Mouse (Mus musculus) stomach, embryonic 14.5 days (tissue): Measurements from ENCODE around the gene Tulp3. TPM values are rescaled to one million over a fixed set of nuclear protein-coding genes. Genes with fewer than 3 reads are reported as not detected.
"Not testable (repeated sequence)": the region's sequence is repeated elsewhere in the genome, so short reads cannot be mapped to it uniquely, and the experiment has no call there.

Experiments used
- ATAC-seq: fragments of 200-750 bp; cut with Nextera tagmentation; 2 replicates; pipeline ENCODE4 v1.8.0; 2017; ENCODE audit warnings: low read depth, moderate TSS enrichment; ENCODE audit not compliant: insufficient number of reproducible peaks, insufficient read depth, low FRiP score
- H3K27ac ChIP-seq: fragments of 300-500 bp; sonication (generic); 2 replicates; pipeline ENCODE4 v1.5.1; 2014; ENCODE audit warnings: mild to moderate bottlenecking, low read length, moderate library complexity, mixed read lengths
- H3K27me3 ChIP-seq: fragments of 300-500 bp; sonication (generic); 2 replicates; pipeline ENCODE4 v1.6.1; 2014; ENCODE audit warnings: low read length, control low read depth, mixed read lengths; ENCODE audit not compliant: control insufficient read depth, insufficient read depth
- H3K36me3 ChIP-seq: fragments of 300-500 bp; sonication (generic); 2 replicates; pipeline ENCODE4 v1.6.1; 2014; ENCODE audit warnings: mild to moderate bottlenecking, control low read depth, low read length, moderate library complexity, mixed read lengths; ENCODE audit not compliant: control insufficient read depth, insufficient read depth
- H3K4me1 ChIP-seq: fragments of 300-500 bp; sonication (generic); 2 replicates; pipeline ENCODE4 v1.6.1; 2014; ENCODE audit warnings: low read length, control low read depth, mixed read lengths; ENCODE audit not compliant: control insufficient read depth, insufficient read depth
- H3K4me2 ChIP-seq: fragments of 300-500 bp; sonication (generic); replicated peaks from 2 replicates; pipeline ENCODE4 v1.6.1; 2014; ENCODE audit warnings: low read depth, low read length, control low read depth
- H3K4me3 ChIP-seq: fragments of 300-500 bp; sonication (generic); 2 replicates; pipeline ENCODE4 v1.5.1; 2014; ENCODE audit warnings: low read depth, low read length, control low read depth
- H3K9ac ChIP-seq: fragments of 300-500 bp; sonication (generic); replicated peaks from 2 replicates; pipeline ENCODE4 v1.6.1; 2014; ENCODE audit warnings: low read depth, mild to moderate bottlenecking, control low read depth, low read length, moderate library complexity, mixed read lengths
- H3K9me3 ChIP-seq: fragments of 300-500 bp; sonication (generic); 2 replicates; pipeline ENCODE4 v1.6.1; 2016; ENCODE audit warnings: low read depth, low read length, control low read depth; ENCODE audit not compliant: control insufficient read depth
- WGBS: fragments of 180-500 bp; shearing (Covaris S2); extraction: QIAGEN DNeasy Blood & Tissue Kit; methylation state at CpG from one replicate; pipeline ENCODE4 v1.1.7; 2014; 5-methylcytosine and 5-hydroxymethylcytosine counted together
- polyA plus RNA-seq: library from polyadenylated mRNA; unstranded; fragments of >200 nt; fragmentation: Nextera tagmentation; extraction: Ambion mirVana; gene quantifications from 2 replicates; pipeline ENCODE4 v1.2.1, GENCODE M21; 2014

The Tulp3 gene
- polyA plus RNA-seq, 1 experiment from 2014 or later = 21.7 TPM

GRCm38 (mm10) chr6:128314796-128315195 lies 40.9 kb downstream of the Tulp3 start:
- H3K9ac ChIP-seq = no peak overlapping the region
- H3K9me3 ChIP-seq = no peaks in the 10 kb centered on the region
- H3K4me1 ChIP-seq = no peaks in the 10 kb centered on the region
- no peak overlapping the region for H3K27ac ChIP-seq
- ATAC-seq = no peak
- no peak overlapping the region for H3K4me3 ChIP-seq
- no peak overlapping the region for H3K4me2 ChIP-seq
- no peaks in the 10 kb centered on the region for H3K27me3 ChIP-seq
- no peaks in the 10 kb centered on the region for H3K36me3 ChIP-seq
- WGBS = 87% methylated on average over 6 of the region's 6 CpGs

DNA sequence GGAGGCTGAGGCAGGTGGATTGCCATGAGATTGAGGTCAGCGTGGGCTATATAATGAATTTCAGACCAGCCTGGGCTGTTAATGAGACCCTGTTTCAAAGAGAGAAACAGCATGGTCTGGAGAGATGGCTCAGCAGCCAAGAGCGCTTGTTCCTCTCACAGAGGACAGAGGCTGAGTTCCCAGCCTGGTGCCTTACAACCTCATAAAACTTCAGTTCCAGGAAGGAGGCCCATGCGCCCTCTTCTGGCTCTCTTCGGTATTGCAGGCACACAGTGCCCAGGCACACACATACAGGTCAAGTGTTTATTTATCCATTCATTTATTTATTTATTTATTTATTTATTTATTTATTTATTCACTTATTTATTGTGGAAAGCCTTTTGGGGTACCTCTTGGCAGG lies 47.3 kb downstream of the Tulp3 start:
- ATAC-seq = peak; percentile 76; the same call in 1 of the 2 replicates
- Histone ChIP-seq H3K9me3 (no peaks in the 10 kb centered on the region), H3K27ac (no peak overlapping the region), H3K27me3 (no peaks in the 10 kb centered on the region), H3K9ac (no peak overlapping the region), H3K4me1 (no peaks in the 10 kb centered on the region), H3K36me3 (no peaks in the 10 kb centered on the region), H3K4me2 (no peak overlapping the region), H3K4me3 (no peak overlapping the region)
- 30% methylated on average over 4 of the region's 4 CpGs for WGBS

DNA sequence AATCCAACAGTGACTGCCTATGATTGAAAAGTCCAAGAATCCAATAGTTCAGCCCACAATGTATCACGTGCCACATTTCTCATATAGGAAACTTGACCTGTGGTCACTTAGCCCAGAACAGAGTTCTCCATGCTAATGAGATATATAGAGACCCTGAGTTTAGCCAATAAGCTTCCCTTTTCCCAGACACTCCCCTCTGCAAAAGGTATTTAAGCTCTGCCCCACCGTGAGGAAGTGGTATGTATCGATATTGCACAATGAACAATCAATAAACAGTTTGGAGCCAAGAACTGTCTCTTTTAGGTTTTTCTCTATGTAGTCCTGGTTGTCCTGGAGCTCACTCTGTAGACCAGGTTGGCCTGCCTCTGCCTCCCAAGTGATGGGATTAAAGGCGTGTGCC lies 50.9 kb downstream of the Tulp3 start:
- Histone ChIP-seq H3K4me2 (no peak overlapping the region), H3K27ac (no peak overlapping the region), H3K9me3 (no peaks in the 10 kb centered on the region), H3K4me3 (no peak overlapping the region), H3K9ac (no peak overlapping the region), H3K36me3 (no peaks in the 10 kb centered on the region), H3K27me3 (no peaks in the 10 kb centered on the region), H3K4me1 (0 out of 2 replicates have a peak, but pooled peaks cover 2% of the 10 kb centered on the region)
- ATAC-seq = no peak
- 74% methylated on average over 4 of the region's 4 CpGs for WGBS

DNA sequence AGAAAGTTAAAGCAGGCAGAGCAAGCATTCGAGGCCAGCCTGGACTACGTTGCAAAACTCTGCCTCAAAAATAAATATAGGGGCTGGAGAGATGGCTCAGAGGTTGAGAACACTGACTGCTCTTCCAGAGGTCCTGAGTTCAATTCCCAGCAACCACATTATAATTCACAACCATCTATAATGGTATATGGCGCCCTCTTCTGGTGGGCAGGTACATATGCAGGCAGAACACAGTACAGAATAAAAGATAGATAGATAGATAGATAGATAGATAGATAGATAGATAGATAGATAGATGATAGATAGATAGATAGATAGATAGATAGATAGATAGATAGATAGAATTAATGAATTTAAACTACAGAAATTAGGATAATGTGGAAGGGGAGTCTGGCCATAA lies 53.0 kb downstream of the Tulp3 start:
- ATAC-seq, H3K27me3 ChIP-seq, H3K36me3 ChIP-seq, H3K4me2 ChIP-seq, H3K4me1 ChIP-seq, H3K9ac ChIP-seq, H3K4me3 ChIP-seq, H3K9me3 ChIP-seq, H3K27ac ChIP-seq: not testable (repeated sequence)
- 76% methylated on average over 3 of the region's 3 CpGs for WGBS

GRCm38 (mm10) chr6:128301891-128302290 lies 53.8 kb downstream of the Tulp3 start:
- Histone ChIP-seq H3K4me2 (no peak overlapping the region), H3K27ac (no peak overlapping the region), H3K9ac (no peak overlapping the region), H3K9me3 (no peaks in the 10 kb centered on the region), H3K36me3 (no peaks in the 10 kb centered on the region), H3K4me1 (0 out of 2 replicates have a peak, but pooled peaks cover 4% of the 10 kb centered on the region), H3K4me3 (no peak overlapping the region), H3K27me3 (no peaks in the 10 kb centered on the region)
- no peak for ATAC-seq
- WGBS = 80% methylated on average over 3 of the region's 3 CpGs

DNA sequence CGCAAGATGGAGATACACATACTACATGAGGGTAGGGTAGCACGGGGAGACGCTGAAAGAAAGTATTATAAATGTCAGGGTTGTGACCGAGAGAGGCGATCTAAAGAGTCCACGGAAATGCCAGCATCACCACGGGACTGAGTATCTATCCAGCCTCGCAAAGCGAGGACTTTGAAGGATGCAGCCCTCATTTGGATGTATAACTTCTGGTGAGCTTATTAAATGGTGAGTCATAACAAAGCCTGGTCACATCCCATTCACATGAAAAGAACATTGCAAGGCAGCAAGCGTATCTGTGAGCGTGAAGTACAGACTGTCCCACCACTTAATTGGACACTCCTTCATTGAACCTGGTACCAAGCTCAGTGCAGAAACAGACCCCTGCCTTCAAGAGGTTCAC lies 54.2 kb downstream of the Tulp3 start:
- ATAC-seq = no peak
- Histone ChIP-seq H3K4me3 (peak overlapping the region; percentile 63; the same call in 1 of the 2 replicates), H3K27ac (no peak overlapping the region), H3K36me3 (no peaks in the 10 kb centered on the region), H3K4me1 (peaks cover 8% of the 10 kb centered on the region; the same call in 1 of the 2 replicates), H3K27me3 (no peaks in the 10 kb centered on the region), H3K9me3 (no peaks in the 10 kb centered on the region), H3K4me2 (peak overlapping the region; percentile 100), H3K9ac (0 out of 2 replicates have a peak overlapping the region, but pooled peaks have one; percentile 42)
- 38% methylated on average over 11 of the region's 11 CpGs for WGBS

- Histone ChIP-seq H3K4me3 (peak within 1 kb of the TSS; percentile 63), H3K27ac (peak within 1 kb of the TSS; percentile 10; the same call in 1 of the 2 replicates), H3K4me1 (peaks cover 12% of the 10 kb centered on the region; the same call in 1 of the 2 replicates), H3K4me2 (peak within 1 kb of the TSS; percentile 100), H3K9me3 (no peaks in the 10 kb centered on the region), H3K9ac (peak within 1 kb of the TSS; percentile 42), H3K36me3 (no peaks in the 10 kb centered on the region), H3K27me3 (no peaks in the 10 kb centered on the region)
- under 1% methylated on average over 79 of the region's 81 CpGs for WGBS
- ATAC-seq = peak; percentile 86
Measured at GRCm38 (mm10) chr6:128300134-128301001, 55.3 kb downstream of the Tulp3 start, which contains the start of gene Tead4. Gene Tead4 (minus strand): TSS chr6:128300823.

GRCm38 (mm10) chr6:128299292-128300133 lies 56.1 kb downstream of the Tulp3 start:
- Histone ChIP-seq H3K4me2 (peak overlapping the region; percentile 100), H3K9me3 (no peaks in the 10 kb centered on the region), H3K27ac (no peak overlapping the region), H3K36me3 (no peaks in the 10 kb centered on the region), H3K4me1 (peaks cover 12% of the 10 kb centered on the region; the same call in 1 of the 2 replicates), H3K4me3 (peak overlapping the region; percentile 63), H3K27me3 (no peaks in the 10 kb centered on the region), H3K9ac (peak overlapping the region; percentile 42)
- under 1% methylated on average over 25 of the region's 25 CpGs for WGBS
- ATAC-seq = peak; percentile 9; the same call in 1 of the 2 replicates
